Mouse (Mus musculus) thymus, postnatal 10 days (tissue): ENCODE results near the gene Med21.
A peak's percentile ranks its signal among the peaks of the same experiment; 100 is the strongest.

ENCODE experiments used
- DNase-seq, 2 experiments: peaks; one replicate each; pipeline ENCODE4 v3.0.0; 2021; ENCODE audit warnings: low spot score in 2 of 2

Med21 gene

GRCm38 (mm10) chr6:146678136-146679070 is 36.1 kb downstream of the Med21 start:
- DNase-seq: no peak

GRCm38 (mm10) chr6:146683881-146684280 is 41.5 kb downstream of the Med21 start:
- no peak for DNase-seq

GRCm38 (mm10) chr6:146685781-146686308 is 43.5 kb downstream of the Med21 start:
- DNase-seq: peak; percentile 13 to 56

GRCm38 (mm10) chr6:146686463-146687196 is 44.3 kb downstream of the Med21 start:
- no peak for DNase-seq

- DNase-seq: no peak
Measured at GRCm38 (mm10) chr6:146688010-146688409, 45.7 kb downstream of the Med21 start.

- no peak for DNase-seq
Measured at GRCm38 (mm10) chr6:146688861-146689260, 46.5 kb downstream of the Med21 start.

- no peak for DNase-seq
Measured at GRCm38 (mm10) chr6:146697767-146698166, 55.4 kb downstream of the Med21 start.

GRCm38 (mm10) chr6:146698376-146698775 is 56.0 kb downstream of the Med21 start:
- no peak for DNase-seq
